Mouse (Mus musculus): Measurements from ENCODE around the gene Frem1. TPM values are rescaled to one million over a fixed set of nuclear protein-coding genes. Genes with fewer than 3 reads are reported as not detected.

Frem1 gene
- total and polyA plus RNA-seq, 3 experiments: 0.01 to 0.27 TPM; not detected in 1

GRCm38 (mm10) chr4:82916678-82917050 lies 135.5 kb downstream of the Frem1 start:
- Histone ChIP-seq H3K4me1 (ENCODE audit: insufficient read depth, low read depth, low read length) (no peaks in the 10 kb centered on the region), H3K4me3 (ENCODE audit: low read depth, low read length) (no peak overlapping the region), H3K9me3 (replicated peaks) (peaks cover 15% of the 10 kb centered on the region; the same call in 1 of the 2 replicates), H3K27me3 (ENCODE audit: insufficient read depth, low read length) (no peaks in the 10 kb centered on the region), H3K36me3 (replicated peaks) (no peaks in the 10 kb centered on the region)
- TF ChIP-seq GATA2 (IDR thresholded peaks at IDR 0.05; ENCODE audit: borderline replicate concordance, low read depth, low read length) (no peak), CTCF (IDR thresholded peaks at IDR 0.05; ENCODE audit: low read depth, low read length) (no peak), GATA1 (IDR thresholded peaks at IDR 0.05; ENCODE audit: borderline replicate concordance, low read length) (no peak), TAL1 (conservative IDR thresholded peaks at IDR 0.05; ENCODE audit: low read depth, low read length) (no peak), POLR2AphosphoS5 (IDR thresholded peaks at IDR 0.05; ENCODE audit: insufficient replicate concordance, low read depth, low read length) (no peak)
- DNase-seq (ENCODE audit: low spot score) (no peak), ATAC-seq (ENCODE audit: extremely low read depth, insufficient number of reproducible peaks, low FRiP score, poor library complexity, severe bottlenecking) (no peak)

GRCm38 (mm10) chr4:82916003-82916677 lies 136.0 kb downstream of the Frem1 start:
- DNase-seq (ENCODE audit: low spot score): no peak
- TF ChIP-seq GATA1 (IDR thresholded peaks at IDR 0.05; ENCODE audit: borderline replicate concordance, low read length) (no peak), TAL1 (conservative IDR thresholded peaks at IDR 0.05; ENCODE audit: low read depth, low read length) (no peak), POLR2AphosphoS5 (IDR thresholded peaks at IDR 0.05; ENCODE audit: insufficient replicate concordance, low read depth, low read length) (no peak), GATA2 (IDR thresholded peaks at IDR 0.05; ENCODE audit: borderline replicate concordance, low read depth, low read length) (no peak), CTCF (IDR thresholded peaks at IDR 0.05; ENCODE audit: low read depth, low read length) (no peak)
- no peaks in the 10 kb centered on the region for H3K27me3 ChIP-seq (ENCODE audit: insufficient read depth, low read length)
- no peak for ATAC-seq (ENCODE audit: extremely low read depth, insufficient number of reproducible peaks, low FRiP score, poor library complexity, severe bottlenecking)
- no peaks in the 10 kb centered on the region for H3K4me1 ChIP-seq (ENCODE audit: insufficient read depth, low read depth, low read length)
- H3K9me3 ChIP-seq (replicated peaks): peaks cover 15% of the 10 kb centered on the region; the same call in 1 of the 2 replicates
- H3K36me3 ChIP-seq (replicated peaks): no peaks in the 10 kb centered on the region
- H3K4me3 ChIP-seq (ENCODE audit: low read depth, low read length): no peak overlapping the region

DNA sequence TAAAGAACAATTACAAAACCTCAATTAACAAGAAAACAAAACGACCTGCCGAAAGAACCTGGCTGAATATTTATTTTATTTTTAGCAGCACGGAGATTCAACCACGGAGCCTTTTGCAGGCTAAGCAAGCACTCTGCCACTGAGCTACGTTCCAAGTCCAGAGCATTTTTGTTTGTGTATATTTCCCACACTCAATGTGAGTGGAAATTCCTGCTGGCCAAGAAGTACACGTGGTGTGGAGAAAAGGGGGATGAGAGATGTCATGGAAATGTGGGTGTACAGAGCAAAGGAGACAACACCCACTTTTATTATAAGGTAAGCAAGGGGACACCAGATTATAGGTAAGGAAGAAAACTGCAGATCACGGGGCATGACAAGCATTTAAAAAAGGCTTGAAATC lies 136.6 kb downstream of the Frem1 start:
- H3K36me3 ChIP-seq (replicated peaks): no peaks in the 10 kb centered on the region
- no peak for ATAC-seq (ENCODE audit: extremely low read depth, insufficient number of reproducible peaks, low FRiP score, poor library complexity, severe bottlenecking)
- H3K27me3 ChIP-seq (ENCODE audit: insufficient read depth, low read length): no peaks in the 10 kb centered on the region
- H3K9me3 ChIP-seq (replicated peaks): peaks cover 12% of the 10 kb centered on the region; the same call in 1 of the 2 replicates
- no peaks in the 10 kb centered on the region for H3K4me1 ChIP-seq (ENCODE audit: insufficient read depth, low read depth, low read length)
- no peak for TF ChIP-seq POLR2AphosphoS5 (IDR thresholded peaks at IDR 0.05; ENCODE audit: insufficient replicate concordance, low read depth, low read length)
- TF ChIP-seq GATA2 (IDR thresholded peaks at IDR 0.05; ENCODE audit: borderline replicate concordance, low read depth, low read length): no peak
- H3K4me3 ChIP-seq (ENCODE audit: low read depth, low read length): no peak overlapping the region
- DNase-seq (ENCODE audit: low spot score): no peak

- no peak overlapping the region for H3K4me3 ChIP-seq (ENCODE audit: low read depth, low read length)
- no peak for TF ChIP-seq POLR2AphosphoS5 (IDR thresholded peaks at IDR 0.05; ENCODE audit: insufficient replicate concordance, low read depth, low read length)
- no peak for TF ChIP-seq CTCF (IDR thresholded peaks at IDR 0.05; ENCODE audit: low read depth, low read length)
- TF ChIP-seq GATA2 (IDR thresholded peaks at IDR 0.05; ENCODE audit: borderline replicate concordance, low read depth, low read length): no peak
- TF ChIP-seq TAL1 (conservative IDR thresholded peaks at IDR 0.05; ENCODE audit: low read depth, low read length): no peak
- TF ChIP-seq GATA1 (IDR thresholded peaks at IDR 0.05; ENCODE audit: borderline replicate concordance, low read length): no peak
- H3K27me3 ChIP-seq (ENCODE audit: insufficient read depth, low read length): no peaks in the 10 kb centered on the region
- no peaks in the 10 kb centered on the region for H3K36me3 ChIP-seq (replicated peaks)
- H3K9me3 ChIP-seq (replicated peaks): peaks cover 11% of the 10 kb centered on the region; the same call in 1 of the 2 replicates
- ATAC-seq (ENCODE audit: extremely low read depth, insufficient number of reproducible peaks, low FRiP score, poor library complexity, severe bottlenecking) (no peak), DNase-seq (ENCODE audit: low spot score) (no peak)
- H3K4me1 ChIP-seq (ENCODE audit: insufficient read depth, low read depth, low read length): no peaks in the 10 kb centered on the region
These were observed 137.5 kb downstream of the Frem1 start for GRCm38 (mm10) chr4:82914601-82915143.

DNA sequence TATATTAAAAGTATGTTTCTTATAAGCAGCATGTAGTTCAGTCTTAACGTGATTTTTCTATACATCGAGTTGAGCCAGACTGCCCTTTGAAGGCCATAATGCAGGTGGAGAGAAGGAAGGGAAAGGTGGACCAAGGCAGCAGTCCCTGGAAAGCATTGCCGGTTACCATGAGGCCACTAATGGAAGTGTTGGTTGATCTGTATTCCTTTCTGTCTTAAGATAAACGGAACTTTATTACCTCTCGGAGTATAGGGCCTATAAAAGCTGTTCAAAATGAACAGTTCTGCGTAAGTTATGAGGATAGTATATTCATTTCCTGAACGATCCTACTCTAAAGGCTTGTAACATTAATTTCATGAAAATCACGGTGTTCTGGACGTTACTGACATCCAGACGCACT lies 156.9 kb downstream of the Frem1 start:
- ATAC-seq (ENCODE audit: extremely low read depth, insufficient number of reproducible peaks, low FRiP score, poor library complexity, severe bottlenecking) (no peak), DNase-seq (ENCODE audit: low spot score) (no peak)
- Histone ChIP-seq H3K27me3 (ENCODE audit: insufficient read depth, low read length) (no peaks in the 10 kb centered on the region), H3K36me3 (replicated peaks) (no peaks in the 10 kb centered on the region), H3K4me3 (ENCODE audit: low read depth, low read length) (no peak overlapping the region), H3K9me3 (replicated peaks) (0 out of 2 replicates have a peak, but pooled peaks cover 2% of the 10 kb centered on the region), H3K4me1 (ENCODE audit: insufficient read depth, low read depth, low read length) (no peaks in the 10 kb centered on the region)
- TF ChIP-seq POLR2AphosphoS5 (IDR thresholded peaks at IDR 0.05; ENCODE audit: insufficient replicate concordance, low read depth, low read length) (no peak), GATA1 (IDR thresholded peaks at IDR 0.05; ENCODE audit: borderline replicate concordance, low read length) (no peak), GATA2 (IDR thresholded peaks at IDR 0.05; ENCODE audit: borderline replicate concordance, low read depth, low read length) (no peak), TAL1 (conservative IDR thresholded peaks at IDR 0.05; ENCODE audit: low read depth, low read length) (no peak), CTCF (IDR thresholded peaks at IDR 0.05; ENCODE audit: low read depth, low read length) (no peak)

- DNase-seq (ENCODE audit: low spot score) (no peak), ATAC-seq (ENCODE audit: extremely low read depth, insufficient number of reproducible peaks, low FRiP score, poor library complexity, severe bottlenecking) (no peak)
- TF ChIP-seq POLR2AphosphoS5 (IDR thresholded peaks at IDR 0.05; ENCODE audit: insufficient replicate concordance, low read depth, low read length) (no peak), CTCF (IDR thresholded peaks at IDR 0.05; ENCODE audit: low read depth, low read length) (no peak), GATA1 (IDR thresholded peaks at IDR 0.05; ENCODE audit: borderline replicate concordance, low read length) (no peak), TAL1 (conservative IDR thresholded peaks at IDR 0.05; ENCODE audit: low read depth, low read length) (no peak), GATA2 (IDR thresholded peaks at IDR 0.05; ENCODE audit: borderline replicate concordance, low read depth, low read length) (no peak)
- Histone ChIP-seq H3K36me3 (replicated peaks) (no peaks in the 10 kb centered on the region), H3K9me3 (replicated peaks) (0 out of 2 replicates have a peak, but pooled peaks cover 2% of the 10 kb centered on the region), H3K27me3 (ENCODE audit: insufficient read depth, low read length) (peaks cover 2% of the 10 kb centered on the region; the same call in 1 of the 2 replicates), H3K4me3 (ENCODE audit: low read depth, low read length) (no peak overlapping the region), H3K4me1 (ENCODE audit: insufficient read depth, low read depth, low read length) (no peaks in the 10 kb centered on the region)
These were observed 159.9 kb downstream of the Frem1 start for GRCm38 (mm10) chr4:82892247-82892646.
